Mouse (Mus musculus) limb, embryonic 15.5 days (tissue): Measurements from ENCODE around the gene Odf3. TPM values are rescaled to one million over a fixed set of nuclear protein-coding genes. Genes with fewer than 3 reads are reported as not detected.

Experiments
- ATAC-seq: fragments of 200-750 bp; cut with Nextera tagmentation; 2 replicates; pipeline ENCODE4 v1.8.0; 2017; ENCODE audit warnings: low read depth, moderate TSS enrichment; ENCODE audit not compliant: insufficient number of reproducible peaks, low FRiP score, low TSS enrichment
- H3K27ac ChIP-seq: fragments of 300-500 bp; sonication (generic); 2 replicates; pipeline ENCODE4 v1.5.1; 2015; ENCODE audit warnings: moderate library complexity, mild to moderate bottlenecking, inconsistent platforms
- H3K27me3 ChIP-seq: fragments of 300-500 bp; sonication (generic); 2 replicates; pipeline ENCODE4 v1.6.1; 2015; ENCODE audit warnings: inconsistent platforms
- H3K36me3 ChIP-seq: fragments of 300-500 bp; sonication (generic); 2 replicates; pipeline ENCODE4 v1.6.1; 2015; ENCODE audit warnings: inconsistent platforms
- H3K4me1 ChIP-seq: fragments of 300-500 bp; sonication (generic); 2 replicates; pipeline ENCODE4 v1.6.1; 2015; ENCODE audit warnings: inconsistent platforms
- H3K4me2 ChIP-seq: fragments of 300-500 bp; sonication (generic); 2 replicates; pipeline ENCODE4 v1.6.1; 2015; ENCODE audit warnings: mild to moderate bottlenecking, inconsistent platforms
- H3K4me3 ChIP-seq: fragments of 300-500 bp; sonication (generic); 2 replicates; pipeline ENCODE4 v1.5.1; 2015; ENCODE audit warnings: mild to moderate bottlenecking, inconsistent platforms
- H3K9ac ChIP-seq: fragments of 300-500 bp; sonication (generic); 2 replicates; pipeline ENCODE4 v1.6.1; 2015; ENCODE audit warnings: inconsistent platforms
- H3K9me3 ChIP-seq: fragments of 300-500 bp; sonication (generic); 2 replicates; pipeline ENCODE4 v1.6.1; 2016; ENCODE audit warnings: inconsistent platforms
- WGBS: fragments of 180-500 bp; shearing (Covaris S2); methylation state at CpG from one replicate; pipeline ENCODE4 v1.1.7; 2015; 5-methylcytosine and 5-hydroxymethylcytosine counted together
- polyA plus RNA-seq: library from polyadenylated mRNA; unstranded; fragments of >200 nt; fragmentation: Nextera tagmentation; extraction: Ambion mirVana; gene quantifications from 2 replicates; pipeline ENCODE4 v1.2.1, GENCODE M21; 2015

Odf3 gene
- polyA plus RNA-seq, 1 experiment from 2014 or later = not detected

DNA sequence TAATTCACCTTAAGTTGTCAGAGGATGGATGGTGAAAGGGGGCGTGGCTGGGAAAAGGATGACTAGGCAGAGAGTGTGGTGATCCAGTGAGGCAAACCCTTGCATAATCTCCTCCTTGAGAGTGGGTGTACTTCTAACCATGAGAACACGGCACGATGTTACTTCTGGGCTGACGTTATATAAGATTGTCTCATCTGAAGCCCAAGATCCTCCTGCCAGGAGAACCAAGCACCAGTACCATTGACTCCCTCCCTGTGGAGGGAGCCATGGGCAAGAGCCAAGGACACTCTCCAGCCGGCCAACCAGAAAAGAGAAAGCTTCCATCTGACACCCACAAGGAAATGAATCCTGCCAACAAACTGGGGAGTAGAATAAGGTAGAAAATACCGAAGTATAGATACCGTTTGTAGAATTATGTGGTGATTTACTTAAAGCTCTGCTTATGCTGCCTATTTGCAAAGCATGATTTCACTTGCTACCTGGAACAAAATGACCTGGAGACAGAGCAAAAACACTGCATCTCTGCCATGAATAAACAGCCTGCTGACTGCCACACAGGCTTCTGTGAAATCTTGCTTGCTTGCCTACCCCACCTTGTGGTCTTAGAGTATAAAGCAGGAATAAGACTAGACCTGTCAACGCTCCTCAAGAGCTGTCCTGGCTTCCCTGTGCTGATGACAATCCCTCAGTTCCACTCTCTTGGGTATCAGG is 19.3 kb upstream of the Odf3 start:
- WGBS = 30% methylated on average over 8 of the region's 8 CpGs
- H3K9me3 ChIP-seq = no peaks in the 10 kb centered on the region
- no peak overlapping the region for H3K9ac ChIP-seq
- H3K4me3 ChIP-seq = no peak overlapping the region
- H3K36me3 ChIP-seq = no peaks in the 10 kb centered on the region
- H3K27me3 ChIP-seq = no peaks in the 10 kb centered on the region
- H3K4me1 ChIP-seq = no peaks in the 10 kb centered on the region
- H3K4me2 ChIP-seq = no peak overlapping the region
- no peak for ATAC-seq
- H3K27ac ChIP-seq = no peak overlapping the region

DNA sequence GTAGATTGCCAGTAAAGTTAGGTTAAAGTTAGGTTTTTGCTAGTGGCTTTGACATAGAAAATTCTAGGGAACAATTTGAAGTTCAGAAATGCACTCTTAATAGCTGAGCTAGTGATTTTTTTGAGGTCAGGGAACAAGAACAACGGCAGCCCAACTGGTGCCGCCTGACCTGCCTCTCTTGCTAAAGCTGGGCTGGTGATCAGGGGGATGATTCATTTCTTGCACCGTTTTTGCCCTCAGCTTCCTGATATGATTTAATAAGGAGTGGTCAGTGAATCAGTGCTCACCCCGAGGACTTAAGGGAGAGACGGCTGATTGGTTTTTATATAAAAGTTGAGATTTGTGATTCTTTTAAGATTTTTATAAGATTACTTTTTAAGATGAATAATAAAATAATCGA is 16.2 kb upstream of the Odf3 start:
- Histone ChIP-seq H3K9me3 (no peaks in the 10 kb centered on the region), H3K27ac (no peak overlapping the region)
- 67% methylated on average over 6 of the region's 6 CpGs for WGBS

DNA sequence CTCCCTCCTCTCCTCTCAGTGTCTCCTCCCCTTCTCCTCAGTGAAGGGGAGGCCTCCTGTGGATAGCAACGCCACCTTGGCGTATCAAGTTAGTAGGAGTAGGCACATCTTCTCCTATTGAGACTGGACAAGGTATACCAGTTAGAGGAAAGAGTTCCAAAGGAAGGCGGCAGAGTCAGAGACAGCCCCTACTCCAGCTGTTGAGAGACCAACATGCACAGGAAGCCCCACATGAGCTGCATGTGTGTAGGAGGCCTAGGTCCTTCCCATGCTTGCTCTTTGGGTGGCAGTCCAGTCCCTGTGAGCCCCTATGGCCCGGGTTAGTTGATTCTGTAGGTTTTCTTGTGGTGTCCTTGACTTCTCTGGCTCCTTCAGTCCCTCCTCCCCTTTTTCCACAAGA is 14.3 kb upstream of the Odf3 start:
- 83% methylated on average over 4 of the region's 4 CpGs for WGBS
- H3K4me2 ChIP-seq = no peak overlapping the region
- no peaks in the 10 kb centered on the region for H3K9me3 ChIP-seq
- no peaks in the 10 kb centered on the region for H3K36me3 ChIP-seq
- no peak for ATAC-seq
- no peak overlapping the region for H3K27ac ChIP-seq
- no peak overlapping the region for H3K4me3 ChIP-seq
- 0 out of 2 replicates have a peak, but pooled peaks cover 5% of the 10 kb centered on the region for H3K27me3 ChIP-seq
- H3K9ac ChIP-seq = no peak overlapping the region
- no peaks in the 10 kb centered on the region for H3K4me1 ChIP-seq

More for the DNA sequence above, 16.2 kb upstream of the Odf3 start:
- Histone ChIP-seq H3K4me2 (no peak overlapping the region), H3K36me3 (no peaks in the 10 kb centered on the region), H3K27me3 (0 out of 2 replicates have a peak, but pooled peaks cover 5% of the 10 kb centered on the region), H3K9ac (no peak overlapping the region), H3K4me1 (no peaks in the 10 kb centered on the region), H3K4me3 (no peak overlapping the region)
- no peak for ATAC-seq

DNA sequence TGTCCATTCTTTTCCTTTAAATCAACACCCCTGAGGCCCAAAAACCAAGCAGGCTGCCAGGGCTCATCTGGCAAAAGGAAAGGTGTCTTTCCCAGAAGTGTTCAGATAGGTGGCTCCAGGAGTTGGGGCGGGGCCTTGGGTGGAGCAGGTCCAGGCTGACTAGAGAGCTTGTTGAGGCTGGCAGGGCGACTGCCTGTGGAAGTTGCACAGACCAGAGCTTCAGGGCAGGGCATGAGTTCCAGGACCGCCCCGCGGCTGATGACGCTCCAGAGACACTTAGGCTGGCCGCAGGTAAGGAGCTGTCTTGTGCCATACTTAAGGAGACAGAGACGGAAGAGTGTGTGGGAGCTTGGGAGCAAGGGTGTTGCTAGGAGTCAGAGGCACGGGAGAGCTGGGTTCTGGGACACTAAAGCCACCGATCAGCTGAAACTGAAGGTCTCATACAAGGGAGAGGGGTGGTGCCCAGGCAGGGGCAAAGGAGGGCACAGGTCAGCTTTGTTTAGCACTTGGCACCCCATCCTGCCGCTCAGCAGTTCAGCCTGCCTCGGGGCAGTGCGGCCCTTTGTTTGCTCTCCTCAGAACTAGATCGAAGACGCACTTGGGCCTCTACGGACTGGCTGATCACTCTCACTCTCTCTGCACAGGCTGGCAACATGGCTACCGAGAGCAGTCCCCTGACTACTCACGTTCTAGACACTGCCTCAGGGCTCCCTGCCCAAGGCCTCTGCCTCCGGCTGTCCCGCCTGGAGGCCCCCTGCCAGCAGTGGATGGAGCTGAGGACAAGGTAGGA is 12.4 kb upstream of the Odf3 start, which contains the start of gene Urah:
Gene Urah, plus strand, starts transcription at position 51 of the 790 bp plus-strand sequence.
- no peak within 1 kb of the TSS for H3K4me2 ChIP-seq
- no peaks in the 10 kb centered on the region for H3K36me3 ChIP-seq
- peak; percentile 26; the same call in 1 of the 2 replicates for ATAC-seq
- no peaks in the 10 kb centered on the region for H3K4me1 ChIP-seq
- no peak within 1 kb of the TSS for H3K4me3 ChIP-seq
- WGBS = 43% methylated on average over 20 of the region's 20 CpGs
- 0 out of 2 replicates have a peak, but pooled peaks cover 5% of the 10 kb centered on the region for H3K27me3 ChIP-seq
- no peak within 1 kb of the TSS for H3K9ac ChIP-seq
- no peak within 1 kb of the TSS for H3K27ac ChIP-seq
- H3K9me3 ChIP-seq = no peaks in the 10 kb centered on the region

DNA sequence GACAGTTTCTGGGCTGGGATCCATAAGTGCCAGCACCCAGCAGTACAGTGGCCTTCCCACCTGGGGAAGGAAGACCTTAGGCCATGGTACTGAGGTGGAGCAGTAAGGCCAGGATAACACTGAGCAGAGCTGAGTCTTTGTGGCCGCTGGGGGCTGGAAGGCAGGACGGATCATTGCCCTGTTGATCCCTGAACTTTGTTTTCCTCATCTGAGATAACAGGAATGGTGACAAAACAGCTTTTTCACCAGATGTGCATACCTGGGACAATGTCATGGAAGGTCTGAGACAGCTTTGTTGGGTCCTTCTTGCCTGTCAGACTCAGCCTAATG is 11.9 kb upstream of the Odf3 start:
- H3K4me2 ChIP-seq = no peak overlapping the region
- H3K4me3 ChIP-seq = no peak overlapping the region
- H3K36me3 ChIP-seq = no peaks in the 10 kb centered on the region
- no peak overlapping the region for H3K27ac ChIP-seq
- no peaks in the 10 kb centered on the region for H3K4me1 ChIP-seq
- WGBS = 76% methylated on average over 2 of the region's 2 CpGs
- H3K27me3 ChIP-seq = 0 out of 2 replicates have a peak, but pooled peaks cover 5% of the 10 kb centered on the region
- ATAC-seq = 0 out of 2 replicates have a peak, but pooled peaks have one; percentile 1
- H3K9me3 ChIP-seq = no peaks in the 10 kb centered on the region
- no peak overlapping the region for H3K9ac ChIP-seq

DNA sequence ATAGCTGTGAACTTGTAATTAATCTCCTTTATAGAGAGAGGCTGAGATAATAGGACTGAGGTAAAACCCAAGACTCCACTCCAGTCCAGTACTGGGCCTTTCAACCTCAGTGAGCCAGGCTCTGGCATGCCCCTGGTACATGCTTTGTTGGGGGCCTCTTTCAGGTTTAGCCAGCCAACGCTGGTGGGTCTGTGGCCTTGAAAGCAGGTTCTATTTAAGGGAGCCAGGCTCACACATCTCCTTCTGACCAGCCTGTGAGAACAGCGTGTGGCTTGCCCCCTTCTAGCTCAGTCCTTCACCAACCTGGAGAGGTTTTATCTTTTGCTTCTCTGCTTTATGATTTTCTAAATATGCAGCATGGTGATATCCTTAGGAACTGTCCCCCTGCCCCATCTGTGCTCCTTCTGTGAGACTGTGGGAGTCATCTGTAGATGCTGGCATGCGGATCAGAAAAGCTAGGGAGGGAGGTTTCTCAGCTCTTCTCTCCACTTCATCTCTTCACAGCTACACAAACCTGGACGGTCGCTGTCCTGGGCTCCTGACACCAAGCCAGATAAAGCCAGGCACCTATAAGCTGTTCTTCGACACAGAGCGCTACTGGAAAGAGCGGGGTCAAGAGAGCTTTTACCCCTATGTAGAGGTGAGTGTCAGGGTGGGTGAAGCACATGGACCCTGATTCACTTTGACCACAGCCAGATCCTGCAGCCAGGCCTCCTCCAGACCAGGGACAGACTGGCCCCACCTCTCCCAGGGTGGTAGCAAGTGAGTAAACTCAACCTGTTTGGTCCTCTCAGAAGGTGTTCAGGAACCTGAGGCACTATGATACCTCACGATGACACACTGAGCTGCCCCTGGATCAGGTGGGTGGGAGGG is 11.1 kb upstream of the Odf3 start:
- 77% methylated on average over 9 of the region's 9 CpGs for WGBS
- Histone ChIP-seq H3K27me3 (peaks cover 5% of the 10 kb centered on the region; the same call in 1 of the 2 replicates), H3K9ac (no peak overlapping the region), H3K27ac (no peak overlapping the region), H3K4me2 (no peak overlapping the region), H3K4me3 (no peak overlapping the region), H3K9me3 (no peaks in the 10 kb centered on the region), H3K4me1 (no peaks in the 10 kb centered on the region), H3K36me3 (no peaks in the 10 kb centered on the region)
- no peak for ATAC-seq

DNA sequence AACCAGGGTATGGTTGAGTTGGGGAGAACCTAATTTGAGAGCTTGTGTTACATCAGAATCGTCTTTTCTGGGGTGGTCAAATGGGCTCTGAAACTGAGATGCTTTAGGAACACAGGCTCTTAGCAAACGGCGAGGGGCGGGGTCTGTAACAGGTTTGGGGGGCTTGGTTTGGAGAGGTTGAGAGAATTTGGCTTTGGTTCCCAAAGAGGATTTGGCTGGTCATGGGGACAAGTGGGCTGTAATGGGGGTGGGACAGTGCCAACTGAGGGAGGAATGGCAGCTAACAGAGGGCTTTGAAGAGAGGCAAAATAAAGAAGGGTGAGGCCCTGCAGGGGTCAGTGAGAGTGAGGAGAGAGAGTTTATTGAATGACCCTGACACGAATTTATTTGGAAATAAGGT is 8.0 kb upstream of the Odf3 start:
- Histone ChIP-seq H3K27ac (no peak overlapping the region), H3K4me3 (no peak overlapping the region), H3K4me1 (no peaks in the 10 kb centered on the region), H3K4me2 (no peak overlapping the region), H3K27me3 (peaks cover 29% of the 10 kb centered on the region), H3K36me3 (no peaks in the 10 kb centered on the region), H3K9ac (no peak overlapping the region), H3K9me3 (no peaks in the 10 kb centered on the region)
- 48% methylated on average over 5 of the region's 5 CpGs for WGBS
- no peak for ATAC-seq

DNA sequence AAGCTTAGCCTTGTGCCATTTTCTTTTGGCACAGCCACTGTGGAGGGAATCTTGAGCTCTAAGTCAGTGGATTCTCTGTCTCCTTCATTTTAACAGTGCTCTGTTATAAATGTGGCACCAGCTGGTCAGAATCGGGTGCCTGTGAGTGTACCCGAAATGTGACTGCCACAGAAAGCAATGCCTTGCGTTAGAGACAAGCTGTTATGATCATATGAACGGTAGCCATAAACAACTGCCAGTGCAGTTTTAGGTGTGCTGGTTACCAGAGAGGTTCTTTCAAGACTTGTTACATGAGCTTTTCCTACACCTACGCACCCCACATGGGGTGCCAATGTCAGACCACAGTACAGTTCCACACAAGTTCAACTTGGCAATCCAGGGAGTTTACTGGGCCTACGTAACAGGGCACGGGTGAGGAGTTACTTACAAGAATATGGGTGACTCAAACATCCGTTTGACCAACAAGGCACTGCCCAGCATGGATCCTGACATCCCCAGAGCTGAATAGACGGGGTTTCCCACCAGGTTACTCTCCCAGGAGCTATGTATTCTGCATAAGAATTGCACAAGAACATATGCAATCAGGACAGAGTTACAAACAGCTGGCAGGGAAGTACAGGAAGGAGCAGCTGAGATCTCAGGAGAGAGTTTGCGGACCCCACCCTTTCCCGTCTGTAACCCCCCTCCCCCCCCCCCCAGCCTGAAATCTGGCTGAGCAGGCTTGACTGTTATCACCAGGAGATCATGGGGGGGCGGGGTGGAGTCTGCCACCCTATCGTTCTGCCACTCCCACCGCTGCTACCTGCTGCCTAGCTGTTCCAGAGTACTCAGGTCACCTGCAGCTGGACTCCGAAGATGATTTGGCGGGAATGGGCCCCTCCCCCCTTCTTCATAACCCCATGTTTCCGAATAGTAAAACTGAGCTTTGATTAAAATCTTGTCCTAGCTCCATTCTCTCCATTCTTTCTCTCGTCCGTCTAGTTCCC is 6.6 kb upstream of the Odf3 start:
- 34% methylated on average over 19 of the region's 19 CpGs for WGBS
- Histone ChIP-seq H3K4me3 (no peak overlapping the region), H3K9me3 (no peaks in the 10 kb centered on the region), H3K9ac (no peak overlapping the region), H3K36me3 (no peaks in the 10 kb centered on the region), H3K4me1 (0 out of 2 replicates have a peak, but pooled peaks cover 4% of the 10 kb centered on the region), H3K27me3 (peaks cover 24% of the 10 kb centered on the region), H3K27ac (no peak overlapping the region), H3K4me2 (no peak overlapping the region)
- no peak for ATAC-seq

DNA sequence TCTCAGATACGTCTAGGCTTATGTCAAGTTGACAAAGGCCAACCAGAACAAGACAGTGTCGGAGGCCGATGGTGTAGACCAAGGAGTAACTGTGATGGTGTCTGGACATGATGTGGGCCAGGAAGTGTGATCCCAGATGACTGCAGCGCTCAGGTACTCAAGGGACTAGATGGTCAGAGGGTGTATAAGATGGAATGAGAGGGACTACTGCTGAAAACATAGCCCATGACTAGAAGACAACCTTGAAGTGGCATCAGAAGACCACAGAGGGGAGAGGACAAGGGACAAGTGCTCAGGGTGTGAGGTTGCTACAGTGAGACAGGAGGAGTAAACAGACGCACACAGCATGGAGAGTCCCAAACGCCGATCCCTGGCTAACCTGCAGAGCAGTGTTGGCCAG is 3.8 kb upstream of the Odf3 start:
- Histone ChIP-seq H3K36me3 (no peaks in the 10 kb centered on the region), H3K27ac (no peak overlapping the region), H3K4me1 (peaks cover 11% of the 10 kb centered on the region; the same call in 1 of the 2 replicates), H3K4me2 (no peak overlapping the region), H3K4me3 (no peak overlapping the region), H3K27me3 (peaks cover 30% of the 10 kb centered on the region), H3K9ac (no peak overlapping the region), H3K9me3 (no peaks in the 10 kb centered on the region)
- ATAC-seq = no peak
- 75% methylated on average over 7 of the region's 7 CpGs for WGBS

DNA sequence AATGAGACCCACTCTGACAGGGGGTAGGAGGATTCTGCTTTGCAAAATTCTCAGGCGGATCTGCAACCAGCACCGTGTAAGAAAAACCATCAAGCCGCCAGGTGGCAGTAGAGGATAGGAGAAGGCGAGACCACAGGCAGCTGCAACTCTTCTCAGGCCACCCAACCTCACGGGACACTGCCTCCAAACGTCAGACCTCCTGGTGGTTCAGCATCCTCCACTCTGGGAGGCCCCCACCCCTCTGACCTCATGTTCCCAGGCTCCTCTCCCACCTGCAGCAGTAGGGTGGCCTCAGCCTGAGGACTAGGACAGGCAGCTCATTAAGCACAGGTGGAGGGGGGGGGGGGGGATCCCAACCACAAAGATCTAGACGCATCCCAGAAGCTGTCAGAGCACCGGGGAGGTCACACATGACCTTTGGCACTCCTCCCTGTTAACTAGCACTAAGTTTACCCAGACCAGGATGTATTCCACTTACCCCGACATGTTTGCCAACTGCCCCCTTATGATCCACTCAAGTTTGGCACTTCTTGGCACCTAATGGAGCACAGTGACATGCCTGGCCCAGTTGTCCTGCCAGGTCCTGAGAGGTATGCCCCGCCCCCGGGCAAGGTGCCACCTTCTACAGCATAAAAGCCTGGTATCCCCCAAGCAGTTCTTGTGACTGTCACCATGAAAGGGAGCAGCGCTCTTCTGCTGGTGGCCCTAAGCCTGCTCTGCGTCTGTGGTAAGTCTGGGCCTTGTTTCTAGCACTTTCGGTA is 2.5 kb upstream of the Odf3 start, which contains the start of gene Scgb1c1:
Gene Scgb1c1, plus strand, starts transcription at position 643 of the 761 bp plus-strand sequence.
- Histone ChIP-seq H3K27ac (no peak within 1 kb of the TSS), H3K9ac (no peak within 1 kb of the TSS), H3K4me2 (no peak within 1 kb of the TSS), H3K4me3 (no peak within 1 kb of the TSS), H3K9me3 (no peaks in the 10 kb centered on the region), H3K4me1 (peaks cover 11% of the 10 kb centered on the region; the same call in 1 of the 2 replicates), H3K27me3 (peaks cover 30% of the 10 kb centered on the region), H3K36me3 (no peaks in the 10 kb centered on the region)
- ATAC-seq = peak; percentile 46
- WGBS = 27% methylated on average over 14 of the region's 14 CpGs
